ENCODE assay signal across 8 mouse cellular contexts in genomic region chr1:36709055-36709853, GRCm38 (mm10). TPM values are rescaled to one million over a fixed set of nuclear protein-coding genes. Genes with fewer than 3 reads are reported as not detected.
DNase-seq lines count a peak whose midpoint lies in the region; ATAC-seq and TF ChIP-seq lines count a peak whose summit lies in the region.

No protein-coding gene starts in this region.

- peak; percentile 14 for DNase-seq in urinary bladder, postnatal 14 days (ENCODE audit: low spot score)
- no peak for DNase-seq in urinary bladder, adult 2 months (ENCODE audit: low spot score)
- peak; percentile 53 for DNase-seq in forebrain, embryonic 14.5 days (ENCODE audit: low spot score)
- DNase-seq in liver, embryonic 13.5 days = peak; percentile 34
- peak; percentile 10 to 18 for DNase-seq in urinary bladder, postnatal 36 days (ENCODE audit: low spot score in 2 of 2)

- peak overlapping the region; percentile 96 for H3K9ac ChIP-seq in forebrain, embryonic 14.5 days (ENCODE audit: low read length)
- H3K9ac ChIP-seq in liver, embryonic 13.5 days = peak overlapping the region; percentile 95

- peaks cover 29% of the 10 kb centered on the region for H3K36me3 ChIP-seq in forebrain, embryonic 14.5 days (ENCODE audit: control insufficient read depth, insufficient read depth, low read length)
- H3K36me3 ChIP-seq in liver, embryonic 13.5 days = peaks cover 39% of the 10 kb centered on the region
- peaks cover 12% of the 10 kb centered on the region for H3K36me3 ChIP-seq in myocyte (ENCODE audit: control insufficient read depth, insufficient read depth)

- no peaks in the 10 kb centered on the region for H3K9me3 ChIP-seq in forebrain, embryonic 14.5 days (replicated peaks; ENCODE audit: control insufficient read depth, low read length)
- no peaks in the 10 kb centered on the region for H3K9me3 ChIP-seq in liver, embryonic 13.5 days (replicated peaks)

- peak overlapping the region; percentile 73 for H3K27ac ChIP-seq in bone marrow, adult 2 months (ENCODE audit: control insufficient read depth, insufficient read depth, low read depth, low read length, poor library complexity)
- H3K27ac ChIP-seq in forebrain, embryonic 14.5 days (ENCODE audit: low read depth, low read length) = peak overlapping the region; percentile 70; the same call in 1 of the 2 replicates
- peak overlapping the region; percentile 87 for H3K27ac ChIP-seq in liver, embryonic 13.5 days

- ATAC-seq in forebrain, embryonic 14.5 days = peak; percentile 65
- ATAC-seq in inflammation-experienced regulatory T-cells, adult 6 months = peak; percentile 57
- ATAC-seq in liver, embryonic 13.5 days (ENCODE audit: low read depth) = peak; percentile 72

- peak overlapping the region; percentile 47 for H3ac ChIP-seq in myocyte (ENCODE audit: control insufficient read depth, insufficient read length)

- H3K27me3 ChIP-seq in forebrain, embryonic 14.5 days (replicated peaks; ENCODE audit: control insufficient read depth, insufficient read depth, low read length) = no peaks in the 10 kb centered on the region
- H3K27me3 ChIP-seq in liver, embryonic 13.5 days = no peaks in the 10 kb centered on the region
- H3K27me3 ChIP-seq in myocyte (ENCODE audit: control insufficient read depth, insufficient read depth, insufficient read length) = no peaks in the 10 kb centered on the region

- H3K4me1 ChIP-seq in bone marrow, adult 2 months (ENCODE audit: control insufficient read depth, insufficient read depth, low read length) = peaks cover 1% of the 10 kb centered on the region; the same call in 1 of the 2 replicates
- peaks cover 12% of the 10 kb centered on the region for H3K4me1 ChIP-seq in forebrain, embryonic 14.5 days (ENCODE audit: control insufficient read depth, insufficient read depth, low read length)
- peaks cover 33% of the 10 kb centered on the region for H3K4me1 ChIP-seq in liver, embryonic 13.5 days (replicated peaks)

- peak overlapping the region; percentile 89 for H3K4me3 ChIP-seq in bone marrow, adult 2 months (replicated peaks; ENCODE audit: control insufficient read depth, low read depth, low read length)
- H3K4me3 ChIP-seq in forebrain, embryonic 14.5 days (ENCODE audit: low read depth, low read length) = peak overlapping the region; percentile 96
- peak overlapping the region; percentile 97 for H3K4me3 ChIP-seq in liver, embryonic 13.5 days (replicated peaks)
- peak overlapping the region; percentile 73 for H3K4me3 ChIP-seq in myocyte

- TF ChIP-seq CTCF in bone marrow, adult 2 months (IDR thresholded peaks at IDR 0.05; ENCODE audit: control insufficient read depth, insufficient read depth, low read length) = 0 out of 2 replicates have a peak, but pooled peaks have one; percentile 4

- H3K4me2 ChIP-seq in forebrain, embryonic 14.5 days (ENCODE audit: low read length) = peak overlapping the region; percentile 68
- H3K4me2 ChIP-seq in liver, embryonic 13.5 days = peak overlapping the region; percentile 84
- H3K4me2 ChIP-seq in myocyte (ENCODE audit: low read depth) = peak overlapping the region; percentile 93

- TF ChIP-seq POLR2A in bone marrow, adult 2 months (IDR thresholded peaks at IDR 0.05; ENCODE audit: borderline replicate concordance, control insufficient read depth, low read depth, low read length) = no peak
- TF ChIP-seq POLR2A in myocyte (IDR thresholded peaks at IDR 0.05; ENCODE audit: insufficient read length, low read depth) = no peak

- H3K79me2 ChIP-seq in myocyte (ENCODE audit: control insufficient read depth, insufficient read depth) = peaks cover 33% of the 10 kb centered on the region

- WGBS in bone marrow, adult 2 months = 1% methylated on average over 33 of the region's 33 CpGs
- WGBS in forebrain, embryonic 14.5 days = under 1% methylated on average over 33 of the region's 33 CpGs
- under 1% methylated on average over 33 of the region's 33 CpGs for WGBS in liver, embryonic 13.5 days (ENCODE audit: insufficient replicate concordance)

TF ChIP-seq in myocyte, 11 proteins besides CTCF, POLR2A, EP300 and RAD21:
- TF ChIP-seq MAX (IDR thresholded peaks at IDR 0.05; ENCODE audit: low read depth) (no peak), TCF12 (IDR thresholded peaks at IDR 0.05; ENCODE audit: insufficient read depth, poor library complexity, severe bottlenecking) (no peak), E2F4 (IDR thresholded peaks at IDR 0.05; ENCODE audit: insufficient read depth) (no peak), TCF3 (IDR thresholded peaks at IDR 0.05; ENCODE audit: insufficient read length, low read depth) (no peak), POLR2AphosphoS2 (IDR thresholded peaks at IDR 0.05; ENCODE audit: insufficient read length, low read depth) (no peak), CEBPB (IDR thresholded peaks at IDR 0.05; ENCODE audit: insufficient read depth, poor library complexity, severe bottlenecking) (no peak), REST (IDR thresholded peaks at IDR 0.05; ENCODE audit: insufficient read depth, insufficient read length) (no peak)

RNA-seq across cellular contexts. Expression of gene 4933424G06Rik, which starts 0.7 kb away (rescaled TPM):
- polyA plus RNA-seq in urinary bladder, adult 2 months (2012; rRNA removed) = 0.10 and 0.14 TPM in 2 replicates
- polyA plus RNA-seq in bone marrow, adult 2 months (2011; ENCODE audit: insufficient read depth, insufficient read length, low replicate concordance, missing spikeins) = not detected in 2 replicates
- polyA plus RNA-seq in forebrain, embryonic 14.5 days (2014; fragmentation: Nextera tagmentation; extraction: Ambion mirVana) = 0.40 TPM in 1 of 2 replicates, not detected in the other
- polyA plus RNA-seq in inflammation-experienced regulatory T-cells, adult 6 months (2017; shearing (Covaris generic)) = not detected
- polyA plus RNA-seq in liver, embryonic 13.5 days (2015; fragmentation: Nextera tagmentation; extraction: Ambion mirVana) = not detected in 2 replicates
- 0.12 TPM for polyA plus RNA-seq in myocyte (2012; fragmentation: generic; extraction: Trizol)

RNA-seq across cellular contexts. Expression of gene Actr1b, which starts 5.0 kb away (rescaled TPM):
- polyA plus RNA-seq in urinary bladder, adult 2 months (2012; rRNA removed) = 116 and 141 TPM in 2 replicates
- polyA plus RNA-seq in bone marrow, adult 2 months (2011; ENCODE audit: insufficient read depth, insufficient read length, low replicate concordance, missing spikeins) = 19.0 and 47.5 TPM in 2 replicates
- 73.7 and 86.8 TPM in 2 replicates for polyA plus RNA-seq in forebrain, embryonic 14.5 days (2014; fragmentation: Nextera tagmentation; extraction: Ambion mirVana)
- 10 to 100 TPM; 37.4 to 47.1 (median 41.0) TPM for polyA plus RNA-seq in inflammation-experienced regulatory T-cells, adult 6 months (2017; shearing (Covaris generic))
- 34.3 and 37.8 TPM in 2 replicates for polyA plus RNA-seq in liver, embryonic 13.5 days (2015; fragmentation: Nextera tagmentation; extraction: Ambion mirVana)
- polyA plus RNA-seq in myocyte (2012; fragmentation: generic; extraction: Trizol) = 111 TPM

RNA-seq across cellular contexts. Expression of gene Cox5b, which starts 18.0 kb away (rescaled TPM):
- 400 and 450 TPM in 2 replicates for polyA plus RNA-seq in urinary bladder, adult 2 months (2012; rRNA removed)
- polyA plus RNA-seq in bone marrow, adult 2 months (2011; ENCODE audit: insufficient read depth, insufficient read length, low replicate concordance, missing spikeins) = 390 and 471 TPM in 2 replicates
- polyA plus RNA-seq in forebrain, embryonic 14.5 days (2014; fragmentation: Nextera tagmentation; extraction: Ambion mirVana) = 606 and 697 TPM in 2 replicates
- 100 to 1,000 TPM; 273 to 480 (median 293) TPM for polyA plus RNA-seq in inflammation-experienced regulatory T-cells, adult 6 months (2017; shearing (Covaris generic))
- polyA plus RNA-seq in liver, embryonic 13.5 days (2015; fragmentation: Nextera tagmentation; extraction: Ambion mirVana) = 499 and 526 TPM in 2 replicates
- polyA plus RNA-seq in myocyte (2012; fragmentation: generic; extraction: Trizol) = 1,086 TPM

RNA-seq across cellular contexts. Expression of gene Fam178b, which starts 26.3 kb away (rescaled TPM):
- 4.3 TPM in 2 replicates for polyA plus RNA-seq in urinary bladder, adult 2 months (2012; rRNA removed)
- polyA plus RNA-seq in bone marrow, adult 2 months (2011; ENCODE audit: insufficient read depth, insufficient read length, low replicate concordance, missing spikeins) = 1.5 TPM in 1 of 2 replicates, not detected in the other
- polyA plus RNA-seq in forebrain, embryonic 14.5 days (2014; fragmentation: Nextera tagmentation; extraction: Ambion mirVana) = 0.26 TPM in 1 of 2 replicates, not detected in the other
- polyA plus RNA-seq in inflammation-experienced regulatory T-cells, adult 6 months (2017; shearing (Covaris generic)) = under 1 TPM in 1 of 3 experiments, not detected in 2; 0.40 TPM
- 0.15 and 0.17 TPM in 2 replicates for polyA plus RNA-seq in liver, embryonic 13.5 days (2015; fragmentation: Nextera tagmentation; extraction: Ambion mirVana)
- 1.5 TPM for polyA plus RNA-seq in myocyte (2012; fragmentation: generic; extraction: Trizol)

RNA-seq across cellular contexts. Expression of gene Zap70, which starts 52.3 kb away (rescaled TPM):
- 1.1 and 1.2 TPM in 2 replicates for polyA plus RNA-seq in urinary bladder, adult 2 months (2012; rRNA removed)
- 4.8 and 5.3 TPM in 2 replicates for polyA plus RNA-seq in bone marrow, adult 2 months (2011; ENCODE audit: insufficient read depth, insufficient read length, low replicate concordance, missing spikeins)
- polyA plus RNA-seq in forebrain, embryonic 14.5 days (2014; fragmentation: Nextera tagmentation; extraction: Ambion mirVana) = 0.99 and 1.5 TPM in 2 replicates
- 100 to 1,000 TPM; 241 to 287 (median 257) TPM for polyA plus RNA-seq in inflammation-experienced regulatory T-cells, adult 6 months (2017; shearing (Covaris generic))
- not detected in 2 replicates for polyA plus RNA-seq in liver, embryonic 13.5 days (2015; fragmentation: Nextera tagmentation; extraction: Ambion mirVana)
- 2.3 TPM for polyA plus RNA-seq in myocyte (2012; fragmentation: generic; extraction: Trizol)
